Mouse (Mus musculus): ENCODE data around the gene Nr2f6. TPM values are rescaled to one million over a fixed set of nuclear protein-coding genes. Genes with fewer than 3 reads are reported as not detected.
A peak's percentile ranks its signal among the peaks of the same experiment; 100 is the strongest.

Gene Nr2f6
- total and polyA plus RNA-seq, 3 experiments: 11.8 to 25.2 (median 14.2) TPM

GRCm38 (mm10) chr8:71391696-71392095, 9.9 kb upstream of the Nr2f6 start:
- dilution Hi-C loops (cut with MboI; ENCODE audit: extremely low pct_ligation_motif_present, extremely low pct_unique_long_range_greater_than_20kb, low sequenced_read_pairs): no loop called here
- in situ Hi-C loops (cut with MboI; ENCODE audit: low pct_ligation_motif_present, low pct_unique_long_range_greater_than_20kb, low sequenced_read_pairs): no loop called here

GRCm38 (mm10) chr8:71388267-71388666, 6.5 kb upstream of the Nr2f6 start:
- H3K4me1 ChIP-seq (ENCODE audit: control insufficient read depth in 1 of 2, insufficient read depth in 2 of 2): peaks cover 9 to 34% of the 10 kb centered on the region in 2 experiments
- H3K36me3 ChIP-seq (replicated peaks in 1 of 2; ENCODE audit: control insufficient read depth in 1 of 2, insufficient read depth in 1 of 2, low read length in 1 of 2): no peaks in the 10 kb centered on the region
- H3K27ac ChIP-seq (ENCODE audit: insufficient read depth, low read depth): no peak overlapping the region
- DNase-seq (ENCODE audit: extremely low read depth): no peak
- TF ChIP-seq ZC3H11A (IDR thresholded peaks at IDR 0.05; ENCODE audit: low read depth, low read length) (no peak), ZNF384 (IDR thresholded peaks at IDR 0.05; ENCODE audit: low read depth, low read length) (no peak), ZKSCAN1 (IDR thresholded peaks at IDR 0.05; ENCODE audit: borderline replicate concordance, low read depth, low read length) (no peak), IRF4 (IDR thresholded peaks at IDR 0.05; ENCODE audit: low read depth, low read length) (no peak), BHLHE40 (IDR thresholded peaks at IDR 0.05; ENCODE audit: low read depth, low read length) (no peak), NRF1 (IDR thresholded peaks at IDR 0.05; ENCODE audit: low read depth, low read length) (no peak), RCOR1 (conservative IDR thresholded peaks at IDR 0.05; ENCODE audit: low read depth, low read length) (no peak)
- no peaks in the 10 kb centered on the region for H3K9me3 ChIP-seq (replicated peaks; ENCODE audit: low read length)
- no peaks in the 10 kb centered on the region for H3K27me3 ChIP-seq (replicated peaks)
- in situ Hi-C loops (cut with MboI; ENCODE audit: low pct_ligation_motif_present, low pct_unique_long_range_greater_than_20kb, low sequenced_read_pairs) (no loop called here), dilution Hi-C loops (cut with MboI; ENCODE audit: extremely low pct_ligation_motif_present, extremely low pct_unique_long_range_greater_than_20kb, low sequenced_read_pairs) (no loop called here)
- no peak overlapping the region for H3K4me3 ChIP-seq (replicated peaks in 1 of 3; ENCODE audit: low read depth in 2 of 3, low read length in 2 of 3, poor library complexity in 1 of 3)
- H3K79me2 ChIP-seq (replicated peaks; ENCODE audit: control insufficient read depth, extremely low read depth, insufficient read depth, poor library complexity, severe bottlenecking): no peaks in the 10 kb centered on the region
- H3K4me2 ChIP-seq (ENCODE audit: insufficient read depth, low read depth, poor library complexity, severe bottlenecking): no peak overlapping the region
- no peak overlapping the region for H3K9ac ChIP-seq (ENCODE audit: insufficient read depth, low read depth)

More at GRCm38 (mm10) chr8:71391696-71392095, 9.9 kb upstream of the Nr2f6 start:
- no peaks in the 10 kb centered on the region for H3K27me3 ChIP-seq (replicated peaks)
- H3K4me1 ChIP-seq (ENCODE audit: control insufficient read depth in 1 of 2, insufficient read depth in 2 of 2): peaks cover 10 to 37% of the 10 kb centered on the region in 2 experiments
- no peak for TF ChIP-seq POLR2A (IDR thresholded peaks at IDR 0.05; ENCODE audit: low read depth, low read length)
- TF ChIP-seq HCFC1 (IDR thresholded peaks at IDR 0.05; ENCODE audit: low read depth, low read length): no peak
- no peak for TF ChIP-seq SIN3A (IDR thresholded peaks at IDR 0.05; ENCODE audit: low read length)
- TF ChIP-seq JUN (IDR thresholded peaks at IDR 0.05; ENCODE audit: insufficient read depth, low read depth, low read length): no peak
- no peak for TF ChIP-seq MEF2A (IDR thresholded peaks at IDR 0.05; ENCODE audit: borderline replicate concordance, low read depth, low read length)
- TF ChIP-seq ETS1 (conservative IDR thresholded peaks at IDR 0.05; ENCODE audit: low read depth, low read length): no peak
- no peak for TF ChIP-seq CTCF (conservative IDR thresholded peaks at IDR 0.05 in 1 of 2, IDR thresholded peaks at IDR 0.05 in 1 of 2; ENCODE audit: low read depth in 2 of 2, low read length in 2 of 2)
- TF ChIP-seq IRF4 (IDR thresholded peaks at IDR 0.05; ENCODE audit: low read depth, low read length): no peak
- TF ChIP-seq TCF12 (IDR thresholded peaks at IDR 0.05; ENCODE audit: low read depth, low read length): no peak
- no peak overlapping the region for H3K27ac ChIP-seq (ENCODE audit: insufficient read depth, low read depth)
- DNase-seq (ENCODE audit: extremely low read depth): no peak
- H3K4me2 ChIP-seq (ENCODE audit: insufficient read depth, low read depth, poor library complexity, severe bottlenecking): no peak overlapping the region; the same call in 1 of the 2 replicates
- no peaks in the 10 kb centered on the region for H3K36me3 ChIP-seq (replicated peaks in 1 of 2; ENCODE audit: control insufficient read depth in 1 of 2, insufficient read depth in 1 of 2, low read length in 1 of 2)
- 0 out of 2 replicates have a peak overlapping the region, but pooled peaks have one; percentile 13 for H3K9ac ChIP-seq (ENCODE audit: insufficient read depth, low read depth)
- no peaks in the 10 kb centered on the region for H3K9me3 ChIP-seq (replicated peaks; ENCODE audit: low read length)
- H3K4me3 ChIP-seq (replicated peaks in 1 of 3; ENCODE audit: low read depth in 2 of 3, low read length in 2 of 3, poor library complexity in 1 of 3): no peak overlapping the region
- no peaks in the 10 kb centered on the region for H3K79me2 ChIP-seq (replicated peaks; ENCODE audit: control insufficient read depth, extremely low read depth, insufficient read depth, poor library complexity, severe bottlenecking)
